Mouse (Mus musculus) myocyte (in vitro differentiated cells): ENCODE data around the gene Gm49380.

ENCODE experiments used
- MYOG ChIP-seq, 3 experiments: IDR thresholded peaks; one replicate each; pipeline ENCODE4 v1.6.1; 2011; ENCODE audit warnings: control low read depth in 2 of 3, low read depth in 2 of 3, mild to moderate bottlenecking in 2 of 3; ENCODE audit not compliant: insufficient read length in 2 of 3, control insufficient read depth in 1 of 3, insufficient read depth in 1 of 3
- POLR2A ChIP-seq: IDR thresholded peaks from one replicate; pipeline ENCODE4 v1.6.1; 2011; ENCODE audit warnings: low read depth, mild to moderate bottlenecking, control low read depth, moderate library complexity; ENCODE audit not compliant: insufficient read length
- SRF ChIP-seq: IDR thresholded peaks from one replicate; pipeline ENCODE4 v1.6.1; 2011; ENCODE audit warnings: low read depth; ENCODE audit not compliant: control insufficient read depth, insufficient read length

DNA sequence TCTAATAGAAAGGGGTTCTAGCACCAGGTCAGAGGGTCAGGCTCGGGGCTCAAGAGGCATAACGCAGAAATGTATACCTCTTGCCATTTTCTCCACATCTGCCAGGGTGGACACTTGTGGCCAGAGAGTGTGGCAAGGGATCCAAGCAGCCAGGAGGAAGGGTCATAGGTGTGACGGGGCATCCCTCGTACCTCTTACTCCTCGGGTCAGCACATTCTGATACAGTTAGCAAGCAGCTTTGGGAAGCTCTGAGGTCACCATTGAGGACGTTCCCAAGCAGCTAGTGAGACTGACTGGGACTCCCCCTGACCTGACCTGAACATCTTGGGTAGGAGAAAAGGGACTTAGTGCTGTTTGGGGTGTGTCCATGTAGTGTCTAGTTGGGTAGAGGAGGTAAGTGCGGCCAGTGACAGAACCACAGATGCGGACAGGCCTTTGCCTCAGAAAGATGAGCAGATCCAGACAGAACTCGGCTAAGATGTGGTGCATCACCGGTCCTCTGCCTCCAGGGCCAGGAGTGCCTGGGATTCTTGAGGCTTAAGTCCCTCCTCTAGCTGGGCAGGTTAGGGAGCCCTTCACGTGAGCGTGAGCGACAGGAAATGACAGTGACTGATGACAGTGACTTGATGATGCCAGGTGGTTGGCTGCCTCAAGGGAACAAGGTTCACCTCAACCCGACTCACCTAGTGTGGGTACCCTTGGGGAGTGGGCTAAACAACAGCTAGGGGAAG is 43.0 kb downstream of the Gm49380 start:
- TF ChIP-seq POLR2A = no peak
- TF ChIP-seq MYOG (IDR thresholded peaks at IDR 0.05; ENCODE audit: control insufficient read depth in 1 of 3, insufficient read depth in 1 of 3, insufficient read length in 2 of 3, low read depth in 2 of 3) = no peak
- no peak for TF ChIP-seq SRF
